Mouse (Mus musculus) liver, adult 2 months (tissue): ENCODE results near the gene Itga8.

Experiments
- CTCF ChIP-seq: fragments of 200-500 bp; IDR thresholded peaks from 2 replicates; pipeline ENCODE4 v1.5.1; 2011; ENCODE audit warnings: low read depth, low read length, control low read depth
- POLR2A ChIP-seq: fragments of 200-500 bp; IDR thresholded peaks from 2 replicates; pipeline ENCODE4 v1.6.1; 2011; ENCODE audit warnings: low read length, control low read depth; ENCODE audit not compliant: insufficient read depth; ENCODE audit errors: extremely low read depth

DNA sequence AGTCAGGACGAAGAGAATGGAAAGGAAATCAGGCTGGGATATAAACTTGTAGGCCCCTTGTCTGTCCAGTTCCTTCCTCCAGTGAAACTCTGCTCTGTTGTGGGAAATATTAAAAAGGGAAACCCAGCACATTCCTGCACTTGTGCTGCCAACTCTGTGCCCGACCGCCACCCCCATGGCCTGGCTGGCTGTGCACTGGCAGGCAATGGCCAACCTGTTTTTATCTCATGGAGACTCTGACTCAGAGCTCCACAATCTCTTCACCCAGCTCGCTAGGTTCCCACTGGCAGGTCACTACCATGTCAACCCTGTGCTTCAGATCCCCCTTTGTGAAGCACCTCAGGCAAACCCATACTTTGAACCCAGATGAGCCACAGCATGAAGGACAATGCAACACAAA is 19.2 kb upstream of the Itga8 start:
- TF ChIP-seq CTCF (no peak), POLR2A (no peak)
